Mouse (Mus musculus) stomach, postnatal 0 days (tissue): Measurements from ENCODE around the gene Pip5k1a. TPM values are rescaled to one million over a fixed set of nuclear protein-coding genes. Genes with fewer than 3 reads are reported as not detected.

Source experiments
- ATAC-seq: fragments of 200-750 bp; cut with Nextera tagmentation; 2 replicates; pipeline ENCODE4 v1.8.0; 2017; ENCODE audit not compliant: low FRiP score, low TSS enrichment
- DNase-seq: peaks from one replicate; pipeline ENCODE4 v3.0.0-alpha.2; 2016; ENCODE audit warnings: low spot score
- H3K27ac ChIP-seq: fragments of 300-500 bp; sonication (generic); replicated peaks from 2 replicates; pipeline ENCODE4 v1.5.1; 2014; ENCODE audit warnings: mild to moderate bottlenecking, control low read depth
- H3K27me3 ChIP-seq: fragments of 300-500 bp; sonication (generic); 2 replicates; pipeline ENCODE4 v1.6.1; 2014; ENCODE audit warnings: low read length; ENCODE audit not compliant: control insufficient read depth, insufficient read depth
- H3K36me3 ChIP-seq: fragments of 300-500 bp; sonication (generic); 2 replicates; pipeline ENCODE4 v1.6.1; 2014; ENCODE audit warnings: low read length, mixed read lengths; ENCODE audit not compliant: control insufficient read depth, insufficient read depth
- H3K4me1 ChIP-seq: fragments of 300-500 bp; sonication (generic); replicated peaks from 2 replicates; pipeline ENCODE4 v1.6.1; 2014; ENCODE audit warnings: antibody characterized with exemption; ENCODE audit not compliant: control insufficient read depth, insufficient read depth
- H3K4me2 ChIP-seq: fragments of 300-500 bp; sonication (generic); replicated peaks from 2 replicates; pipeline ENCODE4 v1.6.1; 2014; ENCODE audit warnings: low read depth, mild to moderate bottlenecking, control low read depth, moderate library complexity
- H3K4me3 ChIP-seq: fragments of 300-500 bp; sonication (generic); 2 replicates; pipeline ENCODE4 v1.5.1; 2014; ENCODE audit warnings: low read depth, low read length, control low read depth
- H3K9ac ChIP-seq: fragments of 300-500 bp; sonication (generic); 2 replicates; pipeline ENCODE4 v1.6.1; 2014; ENCODE audit warnings: mild to moderate bottlenecking, low read length, control low read depth, mixed read lengths
- H3K9me3 ChIP-seq: fragments of 300-500 bp; sonication (generic); 2 replicates; pipeline ENCODE4 v1.6.1; 2016; ENCODE audit warnings: low read length; ENCODE audit not compliant: control insufficient read depth
- CTCF ChIP-seq: IDR thresholded peaks from 2 replicates; pipeline ENCODE4 v1.5.1; 2016; ENCODE audit warnings: antibody characterized with exemption, low read depth, mild to moderate bottlenecking, moderate library complexity
- EP300 ChIP-seq: optimal IDR thresholded peaks from 2 replicates; pipeline ENCODE3; 2016; ENCODE audit warnings: antibody characterized with exemption
- WGBS: fragments of 180-500 bp; shearing (Covaris S2); extraction: QIAGEN DNeasy Blood & Tissue Kit; methylation state at CpG from one replicate; pipeline ENCODE4 v1.1.7; 2014; 5-methylcytosine and 5-hydroxymethylcytosine counted together
- polyA plus RNA-seq: library from polyadenylated mRNA; unstranded; fragments of >200 nt; fragmentation: Nextera tagmentation; extraction: Ambion mirVana; gene quantifications from 2 replicates; pipeline ENCODE4 v1.2.1, GENCODE M21; 2015

Gene Pip5k1a
- polyA plus RNA-seq, 1 experiment from 2014 or later, result 15.7 TPM

DNA sequence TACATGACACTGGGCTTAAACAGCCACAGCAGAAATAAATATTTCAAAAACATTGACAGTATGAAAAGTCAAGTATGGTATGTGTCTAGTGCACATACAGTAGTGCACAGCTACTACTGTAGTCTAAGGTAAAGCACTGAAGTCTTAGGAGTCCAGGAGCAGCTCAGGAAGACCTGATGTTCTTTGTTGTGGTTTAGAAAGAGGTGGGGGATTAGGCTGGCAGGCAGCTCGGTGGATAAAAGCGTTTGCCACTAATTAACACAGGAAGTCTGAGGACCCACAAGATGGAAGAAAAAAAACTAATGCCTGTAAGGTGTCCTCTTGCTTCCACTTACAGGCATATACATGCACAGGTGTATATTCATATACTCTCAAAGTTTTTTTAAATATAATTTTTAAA is 5.9 kb downstream of the Pip5k1a start:
- ATAC-seq (no peak), DNase-seq (no peak)
- no peak overlapping the region for H3K4me2 ChIP-seq
- WGBS, result 32% methylated on average over 2 of the region's 2 CpGs
- no peak overlapping the region for H3K4me3 ChIP-seq
- H3K27ac ChIP-seq, result no peak overlapping the region
- no peak overlapping the region for H3K9ac ChIP-seq
- H3K4me1 ChIP-seq, result 0 out of 2 replicates have a peak, but pooled peaks cover 4% of the 10 kb centered on the region
- no peaks in the 10 kb centered on the region for H3K27me3 ChIP-seq
- H3K9me3 ChIP-seq, result no peaks in the 10 kb centered on the region
- peaks cover 4% of the 10 kb centered on the region for H3K36me3 ChIP-seq
- no peak for TF ChIP-seq EP300
- TF ChIP-seq CTCF, result no peak

GRCm38 (mm10) chr3:95088071-95088470 is 18.7 kb downstream of the Pip5k1a start:
- Histone ChIP-seq H3K4me1 (no peaks in the 10 kb centered on the region), H3K27me3 (no peaks in the 10 kb centered on the region), H3K4me2 (no peak overlapping the region), H3K9ac (no peak overlapping the region), H3K9me3 (no peaks in the 10 kb centered on the region), H3K27ac (no peak overlapping the region), H3K36me3 (no peaks in the 10 kb centered on the region), H3K4me3 (no peak overlapping the region)
- DNase-seq (no peak), ATAC-seq (no peak)
- WGBS, result 86% methylated on average over 1 of the region's 1 CpGs
- TF ChIP-seq CTCF, result no peak
- no peak for TF ChIP-seq EP300

- Histone ChIP-seq H3K9ac (no peak overlapping the region), H3K9me3 (no peaks in the 10 kb centered on the region), H3K4me1 (no peaks in the 10 kb centered on the region), H3K4me2 (no peak overlapping the region), H3K36me3 (peaks cover 28% of the 10 kb centered on the region), H3K27ac (no peak overlapping the region), H3K4me3 (no peak overlapping the region), H3K27me3 (no peaks in the 10 kb centered on the region)
- WGBS, result 90% methylated on average over 2 of the region's 2 CpGs
- no peak for DNase-seq
- peak; percentile 40 for TF ChIP-seq CTCF
- TF ChIP-seq EP300, result no peak
- no peak for ATAC-seq
Observed at GRCm38 (mm10) chr3:95071606-95072005, 35.1 kb downstream of the Pip5k1a start.

DNA sequence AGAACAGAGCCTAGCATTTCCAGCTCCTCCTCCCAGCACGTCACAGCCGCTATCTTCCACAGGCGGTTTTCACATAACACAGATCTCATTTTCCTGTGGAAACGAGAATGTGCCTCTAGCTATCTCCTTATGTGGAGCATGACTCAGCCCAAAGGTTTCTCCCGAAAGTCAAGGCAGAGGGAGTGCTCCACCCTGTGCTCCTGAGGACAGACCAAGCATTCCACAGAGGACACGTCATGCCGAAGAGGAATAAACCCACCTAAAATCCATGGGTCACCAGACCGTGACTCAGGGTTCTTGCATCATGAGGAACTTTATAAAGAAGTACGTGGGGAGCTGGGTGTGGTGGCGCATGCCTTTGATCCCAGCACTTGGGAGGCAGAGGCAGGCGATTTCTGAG is 40.2 kb downstream of the Pip5k1a start:
- H3K36me3 ChIP-seq, result peaks cover 44% of the 10 kb centered on the region

DNA sequence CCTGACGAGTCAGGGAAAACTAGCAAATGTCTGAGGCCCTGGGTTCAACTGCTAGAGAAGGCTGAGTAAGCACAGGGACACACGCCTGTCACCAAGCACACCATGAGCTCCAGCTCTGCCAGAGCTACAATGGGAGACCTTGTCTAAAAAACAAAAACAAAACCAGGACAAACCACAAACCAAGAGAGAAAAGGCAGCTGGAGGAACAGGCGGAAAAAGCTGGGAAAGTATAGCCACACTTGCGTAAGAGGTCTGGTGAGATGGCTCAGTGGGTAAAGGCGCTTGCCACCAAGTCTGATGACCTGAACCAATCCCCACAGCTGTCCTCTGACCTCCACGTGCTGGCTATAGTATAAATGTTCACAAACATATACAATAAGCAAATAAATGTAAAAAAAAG is 40.6 kb downstream of the Pip5k1a start:
- Histone ChIP-seq H3K4me1 (no peaks in the 10 kb centered on the region), H3K4me3 (no peak overlapping the region), H3K4me2 (no peak overlapping the region), H3K9me3 (no peaks in the 10 kb centered on the region), H3K27me3 (no peaks in the 10 kb centered on the region), H3K27ac (no peak overlapping the region), H3K36me3 (peaks cover 44% of the 10 kb centered on the region), H3K9ac (no peak overlapping the region)
- WGBS, result 83% methylated on average over 6 of the region's 6 CpGs
- DNase-seq (no peak), ATAC-seq (peak; percentile 50; the same call in 1 of the 2 replicates)
- TF ChIP-seq CTCF (no peak), EP300 (no peak)

More for the DNA sequence above, 40.2 kb downstream of the Pip5k1a start:
- Histone ChIP-seq H3K4me1 (no peaks in the 10 kb centered on the region), H3K27ac (no peak overlapping the region), H3K4me2 (no peak overlapping the region), H3K4me3 (no peak overlapping the region), H3K27me3 (no peaks in the 10 kb centered on the region), H3K9me3 (no peaks in the 10 kb centered on the region), H3K9ac (no peak overlapping the region)
- ATAC-seq (peak; percentile 90), DNase-seq (peak; percentile 33)
- WGBS, result 70% methylated on average over 11 of the region's 11 CpGs
- TF ChIP-seq CTCF, result no peak
- no peak for TF ChIP-seq EP300

DNA sequence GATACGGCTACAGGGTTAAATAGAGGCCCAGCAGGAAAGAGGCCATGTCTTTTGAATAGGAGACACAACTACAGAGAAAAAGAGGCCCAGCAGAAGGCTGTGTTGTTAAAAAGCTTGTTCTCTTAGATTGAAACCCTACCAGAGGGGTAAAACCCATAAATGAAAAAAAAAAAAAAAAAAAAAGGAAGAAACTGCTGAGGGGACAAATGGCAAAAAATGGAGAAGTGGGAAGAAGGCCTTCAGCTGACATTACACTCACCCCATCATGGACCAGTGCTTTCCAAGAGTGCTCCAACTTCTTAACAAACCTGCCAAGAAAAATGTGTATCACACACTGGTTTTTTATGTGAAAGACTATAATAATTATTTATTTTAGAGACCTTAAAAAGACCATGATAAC is 41.2 kb downstream of the Pip5k1a start:
- TF ChIP-seq EP300 (no peak), CTCF (no peak)
- H3K27ac ChIP-seq, result no peak overlapping the region
- peaks cover 48% of the 10 kb centered on the region for H3K36me3 ChIP-seq
- WGBS, result 80% methylated on average over 1 of the region's 1 CpGs
- no peak overlapping the region for H3K9ac ChIP-seq
- no peaks in the 10 kb centered on the region for H3K27me3 ChIP-seq
- no peaks in the 10 kb centered on the region for H3K9me3 ChIP-seq
- DNase-seq, result no peak
- H3K4me1 ChIP-seq, result no peaks in the 10 kb centered on the region
- no peak overlapping the region for H3K4me2 ChIP-seq
- H3K4me3 ChIP-seq, result no peak overlapping the region
- ATAC-seq, result no peak
